In genomic region chr7:90043526-90043925, GRCm38 (mm10) we compare ENCODE assay signal across 16 mouse cellular contexts.
DNase-seq lines count a peak whose midpoint lies in the region; ATAC-seq and TF ChIP-seq lines count a peak whose summit lies in the region.
"Had no signal": no experiment of that assay in that cellular context is flagged by ENCODE, and none has a peak within 500 bp of the region (broad histone marks: within the 10 kb centered on the region; RNA-seq: fewer than 3 reads in every experiment).

No protein-coding gene starts in this region.

- DNase-seq in kidney, adult 8-10 months = peak; percentile 61 to 76
- no peak for DNase-seq in kidney, postnatal 10 days
- DNase-seq in ovary, postnatal 36 days (ENCODE audit: low spot score) = peak; percentile 23
- DNase-seq in ovary, postnatal 10 days (ENCODE audit: low spot score) = no peak
- no peak for DNase-seq in liver, embryonic 13.5 days
- peak; percentile 64 for DNase-seq in testis, postnatal 14 days (ENCODE audit: low spot score)
- no peak for DNase-seq in hindbrain, postnatal 0 days (ENCODE audit: low spot score)
- no peak for DNase-seq in embryo, embryonic 10 days (ENCODE audit: low spot score)
- DNase-seq: cerebellum, postnatal 14 days; heart, adult 11 months; heart, postnatal 14 days; thymus, postnatal 36 days had no signal

- no peak overlapping the region for H3K4me3 ChIP-seq in liver, embryonic 13.5 days (replicated peaks)
- no peak overlapping the region for H3K4me3 ChIP-seq in hindbrain, postnatal 0 days (ENCODE audit: low read length)
- H3K4me3 ChIP-seq: embryonic facial prominence, embryonic 12.5 days; forebrain, embryonic 10.5 days; left cerebral cortex, adult 2 months; midbrain, embryonic 12.5 days had no signal

- no peak for ATAC-seq in liver, embryonic 13.5 days (ENCODE audit: low read depth)
- ATAC-seq in hindbrain, postnatal 0 days = no peak

- H3K9me3 ChIP-seq in liver, embryonic 13.5 days (replicated peaks) = no peaks in the 10 kb centered on the region
- H3K9me3 ChIP-seq in hindbrain, postnatal 0 days (ENCODE audit: low read length) = no peaks in the 10 kb centered on the region
- H3K9me3 ChIP-seq: embryonic facial prominence, embryonic 12.5 days; forebrain, embryonic 10.5 days; midbrain, embryonic 12.5 days had no signal

- peaks cover 96% of the 10 kb centered on the region for H3K4me1 ChIP-seq in liver, embryonic 13.5 days (replicated peaks)
- 0 out of 2 replicates have a peak, but pooled peaks cover 4% of the 10 kb centered on the region for H3K4me1 ChIP-seq in hindbrain, postnatal 0 days (ENCODE audit: insufficient read depth, low read length)

- H3K27me3 ChIP-seq in liver, embryonic 13.5 days = no peaks in the 10 kb centered on the region
- H3K27me3 ChIP-seq in hindbrain, postnatal 0 days (ENCODE audit: insufficient read depth, low read length) = no peaks in the 10 kb centered on the region
- H3K27me3 ChIP-seq: embryonic facial prominence, embryonic 12.5 days; midbrain, embryonic 12.5 days had no signal

- H3K4me2 ChIP-seq in liver, embryonic 13.5 days = no peak overlapping the region
- no peak overlapping the region for H3K4me2 ChIP-seq in hindbrain, postnatal 0 days (ENCODE audit: low read depth, low read length)
- H3K4me2 ChIP-seq: embryonic facial prominence, embryonic 12.5 days; midbrain, embryonic 12.5 days had no signal

- no peaks in the 10 kb centered on the region for H3K36me3 ChIP-seq in liver, embryonic 13.5 days
- no peaks in the 10 kb centered on the region for H3K36me3 ChIP-seq in hindbrain, postnatal 0 days (ENCODE audit: insufficient read depth, low read length)
- H3K36me3 ChIP-seq: embryonic facial prominence, embryonic 12.5 days; forebrain, embryonic 10.5 days; midbrain, embryonic 12.5 days had no signal

- H3K9ac ChIP-seq in liver, embryonic 13.5 days = peak overlapping the region; percentile 30; the same call in 1 of the 2 replicates
- H3K9ac ChIP-seq in hindbrain, postnatal 0 days (replicated peaks; ENCODE audit: low read length) = no peak overlapping the region
- H3K9ac ChIP-seq: embryonic facial prominence, embryonic 12.5 days; midbrain, embryonic 12.5 days had no signal

- TF ChIP-seq CTCF in hindbrain, postnatal 0 days (IDR thresholded peaks at IDR 0.05; ENCODE audit: low read depth) = no peak

- 75% methylated on average over 8 of the region's 8 CpGs for WGBS in liver, embryonic 13.5 days (ENCODE audit: insufficient replicate concordance)
- 79% methylated on average over 8 of the region's 8 CpGs for WGBS in hindbrain, postnatal 0 days

- H3K27ac ChIP-seq in liver, embryonic 13.5 days = peak overlapping the region; percentile 91
- H3K27ac ChIP-seq in hindbrain, postnatal 0 days = no peak overlapping the region
- H3K27ac ChIP-seq: embryonic facial prominence, embryonic 12.5 days; forebrain, embryonic 10.5 days; left cerebral cortex, adult 2 months; midbrain, embryonic 12.5 days had no signal

Comparison
In these comparisons a context has a peak if more than half of its experiments do, and no peak if none do; other contexts are left out.
1. DNase-seq: peak in kidney, adult 8-10 months (2 of 2), ovary, postnatal 36 days (single experiment) and testis, postnatal 14 days (single experiment); none in kidney, postnatal 10 days (single experiment), ovary, postnatal 10 days (single experiment), liver, embryonic 13.5 days (single experiment), hindbrain, postnatal 0 days (single experiment) and embryo, embryonic 10 days (single experiment).